Mouse (Mus musculus) midbrain, embryonic 14.5 days (tissue): Measurements from ENCODE around the gene Hnrnpa3. TPM values are rescaled to one million over a fixed set of nuclear protein-coding genes. Genes with fewer than 3 reads are reported as not detected.

Source experiments
- ATAC-seq: fragments of 200-750 bp; cut with Nextera tagmentation; 2 replicates; pipeline ENCODE4 v1.8.0; 2017; ENCODE audit warnings: moderate number of reproducible peaks, moderate library complexity; ENCODE audit not compliant: low FRiP score, low TSS enrichment
- DNase-seq: peaks from one replicate; pipeline ENCODE4 v3.0.0-alpha.2; 2015
- H3K27ac ChIP-seq: fragments of 300-500 bp; sonication (generic); replicated peaks from 2 replicates; pipeline ENCODE4 v1.5.1; 2014; ENCODE audit warnings: mild to moderate bottlenecking, low read depth, low read length, moderate library complexity
- H3K27me3 ChIP-seq: fragments of 300-500 bp; sonication (generic); 2 replicates; pipeline ENCODE4 v1.6.1; 2014; ENCODE audit warnings: low read length, control low read depth, mixed read lengths; ENCODE audit not compliant: control insufficient read depth, insufficient read depth
- H3K36me3 ChIP-seq: fragments of 300-500 bp; sonication (generic); 2 replicates; pipeline ENCODE4 v1.6.1; 2014; ENCODE audit warnings: low read length, control low read depth; ENCODE audit not compliant: control insufficient read depth, insufficient read depth
- H3K4me1 ChIP-seq: fragments of 300-500 bp; sonication (generic); 2 replicates; pipeline ENCODE4 v1.6.1; 2014; ENCODE audit warnings: mild to moderate bottlenecking, antibody characterized with exemption, low read length, control low read depth; ENCODE audit not compliant: control insufficient read depth, insufficient read depth
- H3K4me2 ChIP-seq: fragments of 300-500 bp; sonication (generic); 2 replicates; pipeline ENCODE4 v1.6.1; 2014; ENCODE audit warnings: mild to moderate bottlenecking, low read length, moderate library complexity
- H3K4me3 ChIP-seq: fragments of 300-500 bp; sonication (generic); replicated peaks from 2 replicates; pipeline ENCODE4 v1.5.1; 2014; ENCODE audit warnings: low read depth, low read length
- H3K9ac ChIP-seq: fragments of 300-500 bp; sonication (generic); replicated peaks from 2 replicates; pipeline ENCODE4 v1.6.1; 2014; ENCODE audit warnings: mild to moderate bottlenecking, low read length, moderate library complexity
- H3K9me3 ChIP-seq: fragments of 300-500 bp; sonication (generic); 2 replicates; pipeline ENCODE4 v1.6.1; 2016; ENCODE audit warnings: low read length, control low read depth, mixed read lengths; ENCODE audit not compliant: control insufficient read depth
- WGBS: fragments of 180-500 bp; shearing (Covaris S2); extraction: QIAGEN DNeasy Blood & Tissue Kit; methylation state at CpG from one replicate; pipeline ENCODE4 v1.1.7; 2014; 5-methylcytosine and 5-hydroxymethylcytosine counted together
- polyA plus RNA-seq: library from polyadenylated mRNA; unstranded; fragments of >200 nt; fragmentation: Nextera tagmentation; extraction: Ambion mirVana; gene quantifications from 2 replicates; pipeline ENCODE4 v1.2.1, GENCODE M21; 2014

The Hnrnpa3 gene
- polyA plus RNA-seq, 1 experiment from 2014 or later: 176 TPM

DNA sequence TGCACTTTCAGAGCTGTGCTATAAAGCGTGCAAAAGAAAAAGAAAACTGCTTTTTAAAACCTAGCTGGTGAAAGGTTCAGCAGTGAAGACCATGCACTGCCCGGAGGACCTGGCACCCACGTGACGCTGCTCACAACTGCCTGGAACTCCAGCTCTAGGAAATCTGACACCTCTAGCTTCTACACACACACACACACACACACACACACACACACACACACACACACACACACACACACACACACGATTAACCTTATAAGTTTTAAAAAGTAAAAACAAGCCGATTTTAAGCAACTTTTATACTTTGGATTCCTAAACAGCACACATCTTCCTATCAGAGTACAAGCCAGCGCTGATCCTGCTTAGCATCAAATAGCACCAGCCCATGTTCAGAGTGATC lies 22.4 kb downstream of the Hnrnpa3 start:
- Histone ChIP-seq H3K27me3 (no peaks in the 10 kb centered on the region), H3K27ac (no peak overlapping the region), H3K36me3 (no peaks in the 10 kb centered on the region), H3K4me2 (no peak overlapping the region), H3K9ac (no peak overlapping the region), H3K9me3 (no peaks in the 10 kb centered on the region), H3K4me1 (no peaks in the 10 kb centered on the region), H3K4me3 (no peak overlapping the region)
- DNase-seq (no peak), ATAC-seq (no peak)
- 80% methylated on average over 7 of the region's 7 CpGs for WGBS

DNA sequence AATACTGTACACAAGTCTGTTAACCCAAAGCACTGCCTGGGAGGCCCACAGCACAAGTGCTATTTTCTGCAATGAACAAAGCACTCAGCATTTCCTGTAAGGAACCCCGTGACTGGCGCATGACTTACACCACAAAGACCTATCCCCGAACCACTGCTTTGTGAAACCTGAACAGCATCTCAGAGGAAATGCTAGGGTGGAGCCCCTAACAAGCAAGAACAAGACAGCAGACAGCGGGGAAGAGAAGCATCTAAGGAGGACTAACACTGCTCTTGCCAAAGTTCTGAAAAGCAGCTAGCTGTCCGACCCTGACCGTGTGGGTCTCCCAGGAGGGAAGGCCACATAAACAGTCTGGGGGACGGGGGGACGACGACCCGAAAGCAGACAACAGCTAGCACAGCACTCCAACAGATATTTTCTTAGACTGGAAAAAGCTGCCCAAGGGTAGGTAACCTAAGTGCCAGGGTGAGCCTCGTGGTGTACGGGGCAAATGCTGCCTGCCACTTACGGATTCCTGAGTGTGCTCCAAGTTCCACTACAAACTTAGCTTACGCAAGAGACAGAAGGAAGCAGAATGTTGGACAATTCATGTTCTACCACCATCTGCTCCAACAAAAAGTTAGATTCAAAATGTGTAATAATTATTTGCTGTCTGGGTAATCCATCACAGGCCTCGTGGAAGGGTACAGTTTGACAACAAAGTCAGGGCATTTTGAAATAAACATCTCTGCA lies 24.1 kb downstream of the Hnrnpa3 start:
- 85% methylated on average over 15 of the region's 15 CpGs for WGBS
- Histone ChIP-seq H3K36me3 (no peaks in the 10 kb centered on the region), H3K27ac (no peak overlapping the region), H3K4me3 (no peak overlapping the region), H3K4me1 (no peaks in the 10 kb centered on the region), H3K9me3 (no peaks in the 10 kb centered on the region), H3K27me3 (no peaks in the 10 kb centered on the region), H3K9ac (no peak overlapping the region), H3K4me2 (no peak overlapping the region)
- ATAC-seq (no peak), DNase-seq (no peak)

DNA sequence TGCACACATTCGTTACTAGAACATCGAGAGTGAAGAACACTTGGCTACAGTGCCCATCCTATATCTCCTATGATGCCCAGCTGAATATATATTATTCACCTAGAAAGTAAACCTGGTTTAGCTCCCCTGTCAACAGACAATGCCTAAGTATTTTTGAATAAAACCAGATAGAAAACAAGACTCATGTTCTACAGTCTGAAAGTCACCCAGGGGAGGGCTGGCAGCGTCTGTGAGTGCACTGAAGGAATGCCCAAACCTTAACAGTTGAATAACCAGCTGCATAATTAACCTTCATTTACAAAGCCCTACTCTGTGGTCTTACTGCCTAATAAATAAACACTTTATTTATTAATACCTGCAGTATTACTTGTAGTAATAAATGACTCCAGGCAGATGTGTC lies 25.5 kb downstream of the Hnrnpa3 start:
- Histone ChIP-seq H3K9ac (no peak overlapping the region), H3K4me1 (no peaks in the 10 kb centered on the region), H3K4me3 (no peak overlapping the region), H3K9me3 (no peaks in the 10 kb centered on the region), H3K27me3 (no peaks in the 10 kb centered on the region), H3K27ac (no peak overlapping the region), H3K4me2 (no peak overlapping the region), H3K36me3 (no peaks in the 10 kb centered on the region)
- DNase-seq (no peak), ATAC-seq (no peak)
- WGBS: 75% methylated on average over 3 of the region's 3 CpGs

- Histone ChIP-seq H3K4me1 (no peaks in the 10 kb centered on the region), H3K4me3 (no peak overlapping the region), H3K4me2 (no peak overlapping the region), H3K36me3 (no peaks in the 10 kb centered on the region), H3K27ac (no peak overlapping the region), H3K9me3 (no peaks in the 10 kb centered on the region), H3K27me3 (no peaks in the 10 kb centered on the region), H3K9ac (no peak overlapping the region)
- ATAC-seq: no peak
- 88% methylated on average over 6 of the region's 6 CpGs for WGBS
- DNase-seq: no peak
These were observed 26.4 kb downstream of the Hnrnpa3 start for GRCm38 (mm10) chr2:75685458-75685861.

DNA sequence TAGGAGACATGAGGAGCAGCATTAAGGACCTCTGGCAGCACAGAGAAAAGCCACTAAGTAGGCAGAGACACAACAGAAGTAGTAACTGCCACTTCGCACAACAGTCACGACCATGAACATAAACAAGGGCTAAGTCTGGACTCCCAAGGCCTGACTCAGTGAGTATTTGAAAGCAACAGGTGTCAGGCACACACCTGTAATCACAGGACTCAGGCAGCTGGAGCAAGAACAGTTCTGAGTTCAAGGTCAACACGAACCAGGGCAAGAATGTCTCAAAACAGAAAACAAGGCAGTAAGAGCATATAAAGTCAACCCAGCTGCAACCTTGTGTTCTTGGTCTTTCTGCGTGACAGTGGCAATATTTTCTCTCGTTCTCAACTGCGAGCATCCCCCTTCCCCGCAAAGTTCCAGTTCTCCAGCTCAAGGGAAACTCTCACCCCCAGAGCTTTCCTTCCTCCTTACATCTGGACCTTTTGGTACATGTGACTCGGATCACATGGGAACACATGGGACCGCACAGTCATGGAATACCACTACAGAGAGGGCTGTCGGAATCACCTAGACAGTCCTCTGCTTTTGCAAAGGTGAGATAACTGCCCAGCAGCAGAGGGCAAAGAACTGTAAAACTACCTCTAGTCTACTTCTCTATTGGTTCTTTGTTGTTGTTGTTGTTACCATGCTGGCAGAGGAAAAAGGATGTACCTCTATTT lies 28.1 kb downstream of the Hnrnpa3 start:
- WGBS: 93% methylated on average over 10 of the region's 10 CpGs

DNA sequence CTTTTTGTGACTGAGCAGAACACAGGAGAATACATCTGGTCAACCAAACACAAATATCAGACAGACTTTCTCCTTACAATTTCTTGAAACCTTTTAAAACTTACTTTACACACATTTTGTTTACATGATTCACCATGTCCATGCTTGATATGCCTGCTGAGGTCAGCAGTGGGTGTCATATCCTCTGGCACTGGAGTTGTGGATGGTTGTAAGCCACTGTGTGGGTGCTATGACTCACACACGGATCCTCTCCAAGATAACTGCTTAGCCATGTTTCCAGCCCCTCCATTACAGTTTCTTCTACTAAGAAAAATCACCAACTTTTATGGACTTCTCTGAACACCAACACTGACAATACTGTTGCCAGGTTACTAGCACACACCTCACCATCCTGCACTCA lies 29.8 kb downstream of the Hnrnpa3 start:
- Histone ChIP-seq H3K4me3 (no peak overlapping the region), H3K27ac (no peak overlapping the region), H3K9me3 (no peaks in the 10 kb centered on the region), H3K4me2 (no peak overlapping the region), H3K36me3 (no peaks in the 10 kb centered on the region), H3K9ac (no peak overlapping the region), H3K4me1 (no peaks in the 10 kb centered on the region), H3K27me3 (no peaks in the 10 kb centered on the region)
- 95% methylated on average over 1 of the region's 1 CpGs for WGBS
- ATAC-seq (no peak), DNase-seq (no peak)

More for the DNA sequence above, 28.1 kb downstream of the Hnrnpa3 start:
- no peak overlapping the region for H3K9ac ChIP-seq
- no peak for DNase-seq
- no peak overlapping the region for H3K27ac ChIP-seq
- no peaks in the 10 kb centered on the region for H3K4me1 ChIP-seq
- H3K9me3 ChIP-seq: no peaks in the 10 kb centered on the region
- no peak for ATAC-seq
- H3K4me3 ChIP-seq: no peak overlapping the region
- H3K27me3 ChIP-seq: no peaks in the 10 kb centered on the region
- H3K4me2 ChIP-seq: no peak overlapping the region
- no peaks in the 10 kb centered on the region for H3K36me3 ChIP-seq

- no peaks in the 10 kb centered on the region for H3K27me3 ChIP-seq
- H3K27ac ChIP-seq: no peak overlapping the region
- no peak overlapping the region for H3K4me3 ChIP-seq
- 62% methylated on average over 10 of the region's 10 CpGs for WGBS
- no peak overlapping the region for H3K9ac ChIP-seq
- H3K9me3 ChIP-seq: no peaks in the 10 kb centered on the region
- ATAC-seq (no peak), DNase-seq (no peak)
- H3K36me3 ChIP-seq: no peaks in the 10 kb centered on the region
- H3K4me1 ChIP-seq: no peaks in the 10 kb centered on the region
- no peak overlapping the region for H3K4me2 ChIP-seq
These were observed 30.6 kb downstream of the Hnrnpa3 start for GRCm38 (mm10) chr2:75689482-75690158.

- Histone ChIP-seq H3K4me3 (no peak overlapping the region), H3K27ac (no peak overlapping the region), H3K27me3 (no peaks in the 10 kb centered on the region), H3K9ac (no peak overlapping the region), H3K9me3 (no peaks in the 10 kb centered on the region), H3K36me3 (no peaks in the 10 kb centered on the region), H3K4me1 (no peaks in the 10 kb centered on the region), H3K4me2 (no peak overlapping the region)
- 97% methylated on average over 4 of the region's 4 CpGs for WGBS
- ATAC-seq: no peak
- no peak for DNase-seq
These were observed 31.6 kb downstream of the Hnrnpa3 start for GRCm38 (mm10) chr2:75690656-75691055.
